Mouse (Mus musculus) thymus, adult 18-20 months (tissue): ENCODE results near the gene Nedd9.

Experiments used
- DNase-seq, 2 experiments: peaks; one replicate each; pipeline ENCODE4 v3.0.0; 2022; ENCODE audit warnings: mixed read lengths in 2 of 2

Gene Nedd9

GRCm38 (mm10) chr13:41339653-41340351, 147.4 kb downstream of the Nedd9 start:
- DNase-seq, result no peak

GRCm38 (mm10) chr13:41339195-41339594, 148.0 kb downstream of the Nedd9 start:
- no peak for DNase-seq

GRCm38 (mm10) chr13:41337407-41337806, 149.8 kb downstream of the Nedd9 start:
- DNase-seq, result no peak

- DNase-seq, result no peak
Observed at GRCm38 (mm10) chr13:41336260-41336659, 150.9 kb downstream of the Nedd9 start.

GRCm38 (mm10) chr13:41335767-41336166, 151.4 kb downstream of the Nedd9 start:
- DNase-seq, result no peak

- DNase-seq, result no peak
Observed at GRCm38 (mm10) chr13:41334641-41335000, 152.5 kb downstream of the Nedd9 start.

GRCm38 (mm10) chr13:41333889-41334640, 153.1 kb downstream of the Nedd9 start:
- DNase-seq, result no peak

GRCm38 (mm10) chr13:41331671-41332340, 155.4 kb downstream of the Nedd9 start:
- DNase-seq, result no peak

GRCm38 (mm10) chr13:41330589-41331345, 156.4 kb downstream of the Nedd9 start:
- no peak for DNase-seq

- DNase-seq, result no peak
Observed at GRCm38 (mm10) chr13:41330051-41330450, 157.1 kb downstream of the Nedd9 start.

GRCm38 (mm10) chr13:41328481-41328880, 158.7 kb downstream of the Nedd9 start:
- DNase-seq, result no peak

GRCm38 (mm10) chr13:41327546-41327945, 159.6 kb downstream of the Nedd9 start:
- DNase-seq, result no peak

GRCm38 (mm10) chr13:41326134-41326533, 161.0 kb downstream of the Nedd9 start:
- no peak for DNase-seq

- no peak for DNase-seq
Observed at GRCm38 (mm10) chr13:41325346-41325745, 161.8 kb downstream of the Nedd9 start.

GRCm38 (mm10) chr13:41324631-41325030, 162.5 kb downstream of the Nedd9 start:
- no peak for DNase-seq

- no peak for DNase-seq
Observed at GRCm38 (mm10) chr13:41321433-41321832, 165.7 kb downstream of the Nedd9 start.

GRCm38 (mm10) chr13:41320749-41321148, 166.4 kb downstream of the Nedd9 start:
- DNase-seq, result no peak

- peak; percentile 38 to 62 for DNase-seq
Observed at GRCm38 (mm10) chr13:41302716-41303115, 184.4 kb downstream of the Nedd9 start.

- no peak for DNase-seq
Observed at GRCm38 (mm10) chr13:41300037-41300436, 187.1 kb downstream of the Nedd9 start.

GRCm38 (mm10) chr13:41298996-41299395, 188.2 kb downstream of the Nedd9 start:
- no peak for DNase-seq

GRCm38 (mm10) chr13:41298533-41298932, 188.6 kb downstream of the Nedd9 start:
- DNase-seq, result no peak

- no peak for DNase-seq
Observed at GRCm38 (mm10) chr13:41296396-41296795, 190.8 kb downstream of the Nedd9 start.

- no peak for DNase-seq
Observed at GRCm38 (mm10) chr13:41295886-41296285, 191.3 kb downstream of the Nedd9 start.
